In the genomic region with DNA sequence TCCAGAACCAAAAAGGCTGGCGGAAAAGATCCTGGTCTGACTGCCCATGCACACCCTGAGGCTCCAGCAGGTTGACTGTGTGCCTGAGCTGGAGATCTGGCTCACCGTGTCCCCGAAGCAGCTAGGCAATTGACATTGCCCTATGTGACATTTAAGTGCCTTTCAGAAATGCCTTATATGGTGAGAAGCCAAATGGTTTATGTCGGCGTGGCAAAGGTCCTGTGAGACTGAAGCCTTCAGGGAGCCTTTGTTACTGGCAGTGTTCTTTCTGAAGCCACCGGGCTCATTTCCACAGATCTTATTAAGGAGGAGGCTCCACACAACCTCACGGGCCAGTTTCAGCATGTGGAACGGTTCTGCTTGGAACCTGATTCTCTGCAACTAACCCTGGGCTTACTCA, we compare ENCODE assay signal across 19 mouse cellular contexts. TPM values are rescaled to one million over a fixed set of nuclear protein-coding genes. Genes with fewer than 3 reads are reported as not detected.
DNase-seq lines count a peak whose midpoint lies in the region; TF ChIP-seq lines count a peak whose summit lies in the region.
"Had no signal": no experiment of that assay in that cellular context is flagged by ENCODE, and none has a peak within 500 bp of the region (broad histone marks: within the 10 kb centered on the region; RNA-seq: fewer than 3 reads in every experiment).

No protein-coding gene starts in this region.

- H3K4me1 ChIP-seq in thymus, adult 2 months (replicated peaks; ENCODE audit: control insufficient read depth, insufficient read depth, low read length) = peaks cover under 1% of the 10 kb centered on the region; the same call in 1 of the 2 replicates

- no peak for TF ChIP-seq POLR2A in thymus, adult 2 months (IDR thresholded peaks at IDR 0.05; ENCODE audit: control insufficient read depth, extremely low read depth, insufficient read depth, low read length, poor library complexity)

- WGBS in thymus, adult 2 months = 87% methylated on average over 8 of the region's 8 CpGs

- no peak overlapping the region for H3K4me3 ChIP-seq in thymus, adult 2 months (ENCODE audit: control insufficient read depth, insufficient read depth, low read length)
- H3K4me3 ChIP-seq: forebrain, embryonic 10.5 days; gastrocnemius, adult 2 months; heart, embryonic 10.5 days had no signal

- no peaks in the 10 kb centered on the region for H3K36me3 ChIP-seq in thymus, adult 2 months (ENCODE audit: control insufficient read depth, insufficient read depth, low read length)
- H3K36me3 ChIP-seq: forebrain, embryonic 10.5 days; G1E; heart, embryonic 10.5 days had no signal

- no peaks in the 10 kb centered on the region for H3K27me3 ChIP-seq in thymus, adult 2 months (ENCODE audit: control insufficient read depth, insufficient read depth, low read length)

- TF ChIP-seq CTCF in thymus, adult 2 months (IDR thresholded peaks at IDR 0.05; ENCODE audit: borderline replicate concordance, control insufficient read depth, extremely low read depth, insufficient read depth, low read length, poor library complexity) = no peak

- peak overlapping the region; percentile 39; the same call in 1 of the 2 replicates for H3K27ac ChIP-seq in thymus, adult 2 months (ENCODE audit: control insufficient read depth, insufficient read depth, low read length)
- H3K27ac ChIP-seq: forebrain, embryonic 10.5 days; gastrocnemius, adult 2 months; heart, embryonic 10.5 days had no signal

- peak; percentile 19 for DNase-seq in cerebellum, adult 9-11 months
- no peak for DNase-seq in cerebellum, adult 11-12 months
- DNase-seq in kidney, adult 18-20 months = peak; percentile 29
- DNase-seq in kidney, adult 8-10 months = no peak
- no peak for DNase-seq in thymus, adult 2 months
- DNase-seq in thymus, adult 18-20 months = no peak
- no peak for DNase-seq in neural tube, embryonic 10.5 days (ENCODE audit: extremely low spot score, low spot score)
- DNase-seq: adrenal gland, postnatal 10 days; B cell, adult 2 months; cerebellum, adult 11 months; cerebellum, adult 9-10 months; cerebellum, postnatal 36 days; gastrocnemius, adult 2 months; gastrocnemius, postnatal 25 days; heart, adult 18-20 months; heart, postnatal 14 days had no signal

RNA-seq across cellular contexts. Expression of a gene that starts 24.3 kb away (rescaled TPM):
- 4.7 and 8.1 TPM in 2 replicates for polyA plus RNA-seq in thymus, adult 2 months (2012; rRNA removed)
- polyA plus RNA-seq: G1E had no signal

Comparison
In these comparisons a context has a peak if more than half of its experiments do, and no peak if none do; other contexts are left out.
1. DNase-seq: peak in cerebellum, adult 9-11 months (single experiment) and kidney, adult 18-20 months (single experiment); none in cerebellum, adult 11-12 months (single experiment), kidney, adult 8-10 months (0 of 2), thymus, adult 2 months (single experiment), thymus, adult 18-20 months (0 of 2) and neural tube, embryonic 10.5 days (single experiment).